Mouse (Mus musculus) stomach, embryonic 14.5 days (tissue): ENCODE data around the gene Acaa1a. TPM values are rescaled to one million over a fixed set of nuclear protein-coding genes. Genes with fewer than 3 reads are reported as not detected.

Source experiments
- ATAC-seq: fragments of 200-750 bp; cut with Nextera tagmentation; 2 replicates; pipeline ENCODE4 v1.8.0; 2017; ENCODE audit warnings: low read depth, moderate TSS enrichment; ENCODE audit not compliant: insufficient number of reproducible peaks, insufficient read depth, low FRiP score
- H3K27ac ChIP-seq: fragments of 300-500 bp; sonication (generic); 2 replicates; pipeline ENCODE4 v1.5.1; 2014; ENCODE audit warnings: mild to moderate bottlenecking, low read length, moderate library complexity, mixed read lengths
- H3K27me3 ChIP-seq: fragments of 300-500 bp; sonication (generic); 2 replicates; pipeline ENCODE4 v1.6.1; 2014; ENCODE audit warnings: low read length, control low read depth, mixed read lengths; ENCODE audit not compliant: control insufficient read depth, insufficient read depth
- H3K36me3 ChIP-seq: fragments of 300-500 bp; sonication (generic); 2 replicates; pipeline ENCODE4 v1.6.1; 2014; ENCODE audit warnings: mild to moderate bottlenecking, control low read depth, low read length, moderate library complexity, mixed read lengths; ENCODE audit not compliant: control insufficient read depth, insufficient read depth
- H3K4me1 ChIP-seq: fragments of 300-500 bp; sonication (generic); 2 replicates; pipeline ENCODE4 v1.6.1; 2014; ENCODE audit warnings: low read length, control low read depth, mixed read lengths; ENCODE audit not compliant: control insufficient read depth, insufficient read depth
- H3K4me2 ChIP-seq: fragments of 300-500 bp; sonication (generic); replicated peaks from 2 replicates; pipeline ENCODE4 v1.6.1; 2014; ENCODE audit warnings: low read depth, low read length, control low read depth
- H3K4me3 ChIP-seq: fragments of 300-500 bp; sonication (generic); 2 replicates; pipeline ENCODE4 v1.5.1; 2014; ENCODE audit warnings: low read depth, low read length, control low read depth
- H3K9ac ChIP-seq: fragments of 300-500 bp; sonication (generic); replicated peaks from 2 replicates; pipeline ENCODE4 v1.6.1; 2014; ENCODE audit warnings: low read depth, mild to moderate bottlenecking, control low read depth, low read length, moderate library complexity, mixed read lengths
- H3K9me3 ChIP-seq: fragments of 300-500 bp; sonication (generic); 2 replicates; pipeline ENCODE4 v1.6.1; 2016; ENCODE audit warnings: low read depth, low read length, control low read depth; ENCODE audit not compliant: control insufficient read depth
- WGBS: fragments of 180-500 bp; shearing (Covaris S2); extraction: QIAGEN DNeasy Blood & Tissue Kit; methylation state at CpG from one replicate; pipeline ENCODE4 v1.1.7; 2014; 5-methylcytosine and 5-hydroxymethylcytosine counted together
- polyA plus RNA-seq: library from polyadenylated mRNA; unstranded; fragments of >200 nt; fragmentation: Nextera tagmentation; extraction: Ambion mirVana; gene quantifications from 2 replicates; pipeline ENCODE4 v1.2.1, GENCODE M21; 2014

The Acaa1a gene
- polyA plus RNA-seq, 1 experiment from 2014 or later: 101 TPM

DNA sequence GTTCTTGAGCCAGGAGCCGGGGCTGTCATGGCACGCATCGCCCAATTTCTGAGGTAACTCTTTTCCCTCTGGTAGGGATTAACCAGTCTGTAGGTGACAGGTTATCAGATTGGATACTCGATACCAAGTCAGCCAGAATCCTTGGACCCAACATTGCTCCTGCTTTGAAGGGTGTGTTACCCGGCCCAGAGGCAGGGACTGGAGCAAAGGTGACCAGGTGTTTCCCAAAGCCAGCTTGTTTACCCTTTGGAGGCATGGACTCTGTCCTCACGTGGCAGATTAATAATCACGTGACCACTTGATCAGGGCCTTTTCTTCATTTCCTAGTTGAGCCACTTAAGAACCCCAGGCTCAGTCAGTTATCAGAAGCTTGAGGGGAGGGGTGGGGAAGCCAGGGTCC lies 3.3 kb downstream of the Acaa1a start:
- Histone ChIP-seq H3K36me3 (peaks cover 31% of the 10 kb centered on the region), H3K4me1 (peaks cover 16% of the 10 kb centered on the region), H3K4me2 (no peak overlapping the region), H3K27ac (no peak overlapping the region), H3K4me3 (no peak overlapping the region), H3K9ac (no peak overlapping the region), H3K9me3 (no peaks in the 10 kb centered on the region), H3K27me3 (no peaks in the 10 kb centered on the region)
- ATAC-seq: no peak
- WGBS: 81% methylated on average over 7 of the region's 7 CpGs

DNA sequence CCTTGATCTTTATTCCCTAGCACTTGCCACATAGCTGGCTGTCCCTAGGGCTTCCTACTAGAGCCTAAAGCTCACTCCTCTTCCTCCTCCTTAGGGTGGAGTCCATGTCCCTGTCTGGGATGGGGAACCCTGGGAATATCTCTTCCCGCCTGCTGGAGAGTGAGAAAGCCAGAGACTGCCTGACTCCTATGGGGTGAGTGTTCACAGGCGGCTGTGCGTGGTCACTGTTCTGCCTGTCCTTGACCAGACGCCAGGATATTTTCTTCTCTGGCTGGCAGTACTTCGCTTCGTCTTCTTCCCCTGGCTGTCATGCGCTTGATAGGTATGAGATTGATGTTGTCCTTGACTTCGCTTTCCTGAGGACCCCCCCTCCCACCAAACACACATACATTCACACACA lies 6.9 kb downstream of the Acaa1a start:
- Histone ChIP-seq H3K9ac (no peak overlapping the region), H3K4me1 (peaks cover 6% of the 10 kb centered on the region), H3K9me3 (no peaks in the 10 kb centered on the region), H3K4me2 (no peak overlapping the region), H3K36me3 (peaks cover 53% of the 10 kb centered on the region), H3K27ac (no peak overlapping the region), H3K4me3 (no peak overlapping the region), H3K27me3 (no peaks in the 10 kb centered on the region)
- 85% methylated on average over 8 of the region's 8 CpGs for WGBS
- ATAC-seq: no peak

DNA sequence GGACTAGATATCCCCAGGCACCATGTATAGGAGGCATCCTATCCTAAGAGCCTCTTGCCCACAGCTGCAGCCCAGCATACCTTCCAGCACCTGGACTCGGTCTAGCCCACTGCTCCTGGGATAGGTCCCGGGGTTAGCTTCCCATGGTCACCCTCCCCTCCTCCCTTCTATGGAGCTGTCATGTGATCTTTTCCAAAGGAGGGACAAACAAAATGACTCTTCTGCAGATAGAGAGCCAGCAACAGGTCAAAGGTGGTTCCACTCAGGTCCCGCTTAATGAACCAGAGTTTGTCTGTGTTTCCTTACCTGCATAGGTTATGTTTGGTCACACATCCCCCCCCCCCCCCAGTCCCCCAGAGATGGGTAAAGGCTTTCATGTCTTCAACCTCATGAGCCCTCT lies 11.1 kb downstream of the Acaa1a start:
- 85% methylated on average over 3 of the region's 3 CpGs for WGBS
- Histone ChIP-seq H3K27ac (no peak overlapping the region), H3K9me3 (no peaks in the 10 kb centered on the region), H3K27me3 (no peaks in the 10 kb centered on the region), H3K9ac (no peak overlapping the region), H3K4me3 (no peak overlapping the region), H3K4me1 (no peaks in the 10 kb centered on the region), H3K36me3 (peaks cover 36% of the 10 kb centered on the region; the same call in 1 of the 2 replicates), H3K4me2 (no peak overlapping the region)
- no peak for ATAC-seq

DNA sequence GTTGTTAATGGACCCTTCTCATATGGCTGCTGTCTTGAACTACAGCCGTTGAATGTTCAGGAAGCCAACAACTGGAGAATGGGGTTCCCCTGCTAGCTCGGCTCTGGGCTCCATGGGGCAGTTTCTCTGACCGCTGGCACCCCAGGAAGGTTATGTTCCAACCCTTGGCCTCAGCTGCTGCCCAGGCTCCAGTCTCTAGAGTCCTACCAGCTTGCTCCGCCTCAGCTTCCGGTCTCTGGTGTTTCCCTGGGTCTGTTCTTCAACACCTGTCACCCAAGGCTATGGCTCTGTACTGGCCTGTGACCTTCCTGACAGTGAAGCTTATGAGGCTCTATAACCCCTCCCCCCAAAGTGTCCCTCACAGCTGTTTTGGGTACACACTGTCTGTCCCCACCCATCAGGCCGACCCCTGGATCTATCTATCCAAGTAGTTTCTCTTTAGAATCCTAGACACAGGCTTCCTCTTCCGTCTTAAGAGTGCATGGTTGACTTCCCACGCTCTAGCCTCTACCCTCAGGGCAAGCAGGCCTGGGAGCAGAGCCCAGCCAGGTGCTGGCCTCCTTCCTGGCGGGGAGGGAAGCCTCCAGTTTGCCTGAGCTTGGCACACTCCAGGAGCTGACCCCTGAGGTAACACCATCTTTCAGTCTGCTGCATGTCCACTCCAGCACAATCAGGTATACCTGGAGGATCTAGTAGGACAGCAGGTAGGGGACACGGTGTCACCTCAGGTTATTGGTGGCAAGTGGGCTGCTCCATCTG lies 11.7 kb downstream of the Acaa1a start:
- H3K36me3 ChIP-seq: peaks cover 34% of the 10 kb centered on the region; the same call in 1 of the 2 replicates
- no peak overlapping the region for H3K9ac ChIP-seq
- H3K4me2 ChIP-seq: no peak overlapping the region
- 92% methylated on average over 10 of the region's 10 CpGs for WGBS
- no peak overlapping the region for H3K27ac ChIP-seq
- no peaks in the 10 kb centered on the region for H3K27me3 ChIP-seq
- no peak for ATAC-seq
- H3K9me3 ChIP-seq: no peaks in the 10 kb centered on the region
- H3K4me1 ChIP-seq: no peaks in the 10 kb centered on the region
- H3K4me3 ChIP-seq: no peak overlapping the region

DNA sequence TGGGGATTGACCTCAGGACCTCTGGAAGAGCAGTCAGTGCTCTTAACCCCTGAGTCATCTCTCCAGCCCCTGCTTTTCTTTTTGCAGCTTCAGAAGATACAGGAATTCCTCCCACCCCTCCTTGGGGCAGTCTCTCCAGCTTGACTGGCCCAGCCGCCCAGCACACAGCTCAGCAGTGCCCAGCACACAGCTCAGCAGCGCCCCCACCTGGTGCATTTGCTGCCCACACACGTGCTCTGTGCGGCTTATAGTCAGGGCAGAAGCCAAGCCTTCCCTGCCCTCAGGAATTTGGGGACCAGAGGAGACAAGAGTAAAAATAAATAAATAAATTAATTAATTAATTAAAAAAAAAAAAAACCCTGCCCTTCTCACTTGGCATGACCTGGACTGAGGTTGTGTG lies 12.6 kb downstream of the Acaa1a start:
- H3K4me1 ChIP-seq: no peaks in the 10 kb centered on the region
- 26% methylated on average over 4 of the region's 4 CpGs for whole genome bisulfite sequencing
- peaks cover 29% of the 10 kb centered on the region; the same call in 1 of the 2 replicates for H3K36me3 ChIP-seq
- no peak overlapping the region for H3K4me2 ChIP-seq
- ATAC-seq: peak; percentile 73; the same call in 1 of the 2 replicates
- no peak overlapping the region for H3K27ac ChIP-seq
- no peaks in the 10 kb centered on the region for H3K9me3 ChIP-seq
- H3K9ac ChIP-seq: no peak overlapping the region
- H3K4me3 ChIP-seq: no peak overlapping the region
- no peaks in the 10 kb centered on the region for H3K27me3 ChIP-seq

DNA sequence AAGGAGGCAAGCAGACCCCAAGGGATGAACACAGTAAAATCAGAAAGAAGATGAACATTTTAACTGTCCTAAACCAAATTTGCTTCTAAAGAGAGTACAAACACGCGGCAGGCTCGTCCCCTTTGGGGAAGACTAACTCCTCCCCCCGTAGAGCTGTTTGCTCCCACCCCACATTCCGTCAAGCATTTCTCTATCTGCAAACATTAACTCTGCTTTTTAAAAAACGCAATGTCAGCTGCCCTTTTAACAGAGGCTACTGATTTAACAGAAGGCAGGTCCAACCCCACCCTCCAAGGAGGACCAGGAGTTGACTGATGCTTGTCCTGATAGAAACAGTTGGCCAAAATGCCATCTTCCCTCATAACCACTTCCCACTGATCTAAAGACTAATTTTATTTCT lies 14.4 kb downstream of the Acaa1a start:
- Histone ChIP-seq H3K36me3 (peaks cover 14% of the 10 kb centered on the region; the same call in 1 of the 2 replicates), H3K9ac (no peak overlapping the region), H3K27me3 (no peaks in the 10 kb centered on the region), H3K4me1 (no peaks in the 10 kb centered on the region), H3K27ac (no peak overlapping the region), H3K9me3 (no peaks in the 10 kb centered on the region), H3K4me3 (no peak overlapping the region), H3K4me2 (no peak overlapping the region)
- ATAC-seq: no peak
- WGBS: 52% methylated on average over 6 of the region's 6 CpGs

DNA sequence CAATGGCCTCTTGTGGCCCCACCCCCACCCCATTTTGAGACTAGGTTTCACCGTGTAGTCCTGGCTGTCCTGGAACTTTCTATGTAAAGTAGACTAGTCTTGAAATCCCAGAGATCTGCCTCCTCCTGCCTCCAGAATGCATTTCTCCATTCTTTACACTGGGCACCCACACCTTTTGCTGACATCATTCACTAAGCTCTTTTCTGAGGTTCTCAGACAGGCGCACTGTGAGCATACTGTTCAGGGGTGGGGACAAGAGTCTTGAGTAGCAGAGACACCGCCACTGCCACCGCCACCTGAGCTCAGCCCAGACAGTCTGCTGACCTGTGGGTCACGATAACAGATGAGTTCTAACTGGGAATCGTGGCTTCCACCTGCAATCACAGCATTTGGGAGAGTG lies 16.5 kb downstream of the Acaa1a start:
- H3K4me3 ChIP-seq: no peak overlapping the region
- H3K9me3 ChIP-seq: no peaks in the 10 kb centered on the region
- peaks cover 6% of the 10 kb centered on the region; the same call in 1 of the 2 replicates for H3K36me3 ChIP-seq
- WGBS: 61% methylated on average over 6 of the region's 6 CpGs
- no peak overlapping the region for H3K9ac ChIP-seq
- no peaks in the 10 kb centered on the region for H3K27me3 ChIP-seq
- H3K27ac ChIP-seq: no peak overlapping the region
- H3K4me2 ChIP-seq: no peak overlapping the region
- H3K4me1 ChIP-seq: no peaks in the 10 kb centered on the region
- ATAC-seq: no peak

DNA sequence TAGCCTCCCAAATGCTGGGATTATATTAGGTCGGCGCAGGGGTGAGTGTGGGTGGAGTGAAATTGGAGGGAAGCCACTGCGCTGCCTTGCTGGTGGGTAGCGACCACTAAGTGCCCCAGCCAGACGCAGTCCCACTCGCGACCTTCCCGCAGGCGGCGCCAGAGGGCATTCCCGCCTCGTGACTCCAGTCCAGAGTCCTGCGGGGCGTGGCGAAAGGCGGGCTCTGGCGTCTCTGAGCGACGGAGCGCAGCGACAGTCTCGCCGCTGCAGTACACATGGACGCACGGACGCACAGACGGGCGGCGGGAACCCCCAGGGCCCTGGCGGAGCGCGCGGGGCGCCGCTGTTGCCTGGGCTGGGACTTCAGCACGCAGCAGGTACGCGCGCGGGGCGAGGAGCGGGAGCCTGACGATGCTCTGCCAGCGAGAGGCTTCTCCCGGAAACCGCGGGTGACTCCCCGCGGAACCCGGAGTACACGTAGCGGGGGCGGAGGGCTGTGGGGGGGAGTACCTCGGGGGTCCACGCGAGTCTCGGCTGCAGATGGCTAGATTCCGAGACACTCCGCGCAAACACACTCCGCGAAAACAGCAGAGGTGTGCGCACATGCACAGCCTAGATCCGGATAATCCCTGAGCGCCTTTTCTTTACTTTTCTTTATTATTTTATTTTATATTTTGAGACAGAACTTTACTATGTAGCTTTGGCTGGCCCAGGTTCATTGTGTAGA lies 18.0 kb downstream of the Acaa1a start, which contains the start of gene Xylb:
TSS of gene Xylb (plus strand) at position 51 of the 727 bp plus-strand sequence.
- no peaks in the 10 kb centered on the region for H3K36me3 ChIP-seq
- 3% methylated on average over 65 of the region's 65 CpGs for whole genome bisulfite sequencing
- no peak within 1 kb of the TSS for H3K27ac ChIP-seq
- H3K4me2 ChIP-seq: peak within 1 kb of the TSS; percentile 85
- no peaks in the 10 kb centered on the region for H3K4me1 ChIP-seq
- peak within 1 kb of the TSS; percentile 70 for H3K4me3 ChIP-seq
- ATAC-seq: peak; percentile 89
- H3K27me3 ChIP-seq: no peaks in the 10 kb centered on the region
- peak within 1 kb of the TSS; percentile 57 for H3K9ac ChIP-seq
- no peaks in the 10 kb centered on the region for H3K9me3 ChIP-seq
